Mouse (Mus musculus): ENCODE measurements around the gene Stim1.

GRCm38 (mm10) chr7:102370526-102370925 lies 102.9 kb downstream of the Stim1 start:
- TF ChIP-seq MAX (IDR thresholded peaks at IDR 0.05; ENCODE audit: low read depth) (no peak), MYOG (IDR thresholded peaks at IDR 0.05; ENCODE audit: control insufficient read depth in 1 of 3, insufficient read depth in 1 of 3, insufficient read length in 2 of 3, low read depth in 2 of 3) (no peak), USF1 (IDR thresholded peaks at IDR 0.05; ENCODE audit: low read depth) (no peak), POLR2A (IDR thresholded peaks at IDR 0.05; ENCODE audit: insufficient read length, low read depth) (no peak), POLR2AphosphoS2 (IDR thresholded peaks at IDR 0.05; ENCODE audit: insufficient read length, low read depth) (no peak), TCF12 (IDR thresholded peaks at IDR 0.05; ENCODE audit: insufficient read depth, poor library complexity, severe bottlenecking) (no peak), MYOD1 (IDR thresholded peaks at IDR 0.05; ENCODE audit: control insufficient read depth in 1 of 3, insufficient read length in 2 of 3, low read depth in 2 of 3) (no peak), CEBPB (IDR thresholded peaks at IDR 0.05; ENCODE audit: insufficient read depth, poor library complexity, severe bottlenecking) (no peak)

Measured in myocyte (in vitro differentiated cells).